In genomic region chr12:79949101-79949824, GRCm38 (mm10) we compare ENCODE assay signal across 8 mouse cellular contexts.
A peak's percentile ranks its signal among the peaks of the same experiment; 100 is the strongest.
DNase-seq lines count a peak whose midpoint lies in the region; ATAC-seq and TF ChIP-seq lines count a peak whose summit lies in the region.

No protein-coding gene starts in this region.

- 0 out of 2 replicates have a peak overlapping the region, but pooled peaks have one; percentile 0 for H3K27ac ChIP-seq in forebrain, embryonic 12.5 days
- no peak overlapping the region; the same call in 1 of the 2 replicates for H3K27ac ChIP-seq in forebrain, embryonic 11.5 days (ENCODE audit: low read depth, low read length)
- H3K27ac ChIP-seq in intestine, embryonic 14.5 days (ENCODE audit: low read depth) = peak overlapping the region; percentile 83
- peak overlapping the region; percentile 75 for H3K27ac ChIP-seq in lung, postnatal 0 days (ENCODE audit: low read length)

- ATAC-seq in forebrain, embryonic 12.5 days (ENCODE audit: low FRiP score) = no peak
- no peak for ATAC-seq in forebrain, embryonic 11.5 days (replicated peaks; ENCODE audit: low FRiP score)
- ATAC-seq in intestine, embryonic 14.5 days (replicated peaks; ENCODE audit: low FRiP score, low TSS enrichment, low read depth) = peak; percentile 65
- peak; percentile 86 for ATAC-seq in lung, postnatal 0 days
- no peak for ATAC-seq in activated CD4-positive, CD25-positive, alpha-beta regulatory T cell, adult 4 months

- no peaks in the 10 kb centered on the region for H3K9me3 ChIP-seq in forebrain, embryonic 12.5 days
- no peaks in the 10 kb centered on the region for H3K9me3 ChIP-seq in forebrain, embryonic 11.5 days (ENCODE audit: control insufficient read depth, low read length)
- no peaks in the 10 kb centered on the region for H3K9me3 ChIP-seq in intestine, embryonic 14.5 days (ENCODE audit: control insufficient read depth, low read length)
- H3K9me3 ChIP-seq in lung, postnatal 0 days (ENCODE audit: low read length) = no peaks in the 10 kb centered on the region

- peaks cover 21% of the 10 kb centered on the region for H3K4me1 ChIP-seq in forebrain, embryonic 12.5 days
- peaks cover 10% of the 10 kb centered on the region for H3K4me1 ChIP-seq in forebrain, embryonic 11.5 days (replicated peaks; ENCODE audit: control insufficient read depth, insufficient read depth, low read length)
- peaks cover 47% of the 10 kb centered on the region for H3K4me1 ChIP-seq in intestine, embryonic 14.5 days (replicated peaks; ENCODE audit: control insufficient read depth, insufficient read depth, low read length)
- peaks cover 15% of the 10 kb centered on the region; the same call in 1 of the 2 replicates for H3K4me1 ChIP-seq in lung, postnatal 0 days (ENCODE audit: insufficient read depth, low read depth, low read length)

- no peak for TF ChIP-seq CTCF in lung, postnatal 0 days (IDR thresholded peaks at IDR 0.05)

- 43% methylated on average over 14 of the region's 14 CpGs for WGBS in forebrain, embryonic 12.5 days
- WGBS in forebrain, embryonic 11.5 days = 58% methylated on average over 14 of the region's 14 CpGs
- 29% methylated on average over 14 of the region's 14 CpGs for WGBS in intestine, embryonic 14.5 days
- WGBS in lung, postnatal 0 days = 34% methylated on average over 14 of the region's 14 CpGs

- H3K4me3 ChIP-seq in forebrain, embryonic 12.5 days (replicated peaks) = no peak overlapping the region
- H3K4me3 ChIP-seq in forebrain, embryonic 11.5 days (ENCODE audit: low read depth, low read length) = no peak overlapping the region
- H3K4me3 ChIP-seq in intestine, embryonic 14.5 days (ENCODE audit: low read depth, low read length) = no peak overlapping the region
- no peak overlapping the region for H3K4me3 ChIP-seq in lung, postnatal 0 days (ENCODE audit: low read depth, low read length)

- TF ChIP-seq EP300 in lung, postnatal 0 days (IDR thresholded peaks at IDR 0.05) = peak; percentile 66; the same call in 1 of the 2 replicates

- intact Hi-C loops in gastrocnemius, postnatal 36 days (cut with DNase I) = no loop called here

- DNase-seq in forebrain, embryonic 11.5 days (ENCODE audit: low spot score) = no peak
- peak; percentile 64 to 79 for DNase-seq in gastrocnemius, postnatal 36 days
- peak; percentile 84 for DNase-seq in intestine, embryonic 14.5 days (ENCODE audit: low spot score)
- DNase-seq in lung, postnatal 0 days (ENCODE audit: low spot score) = peak; percentile 93
- peak; percentile 79 for DNase-seq in testis, postnatal 10 days (ENCODE audit: low spot score)
- DNase-seq in right cerebral cortex, postnatal 36 days (ENCODE audit: low spot score in 2 of 2) = no peak

- no peak overlapping the region for H3K9ac ChIP-seq in forebrain, embryonic 12.5 days
- H3K9ac ChIP-seq in forebrain, embryonic 11.5 days (ENCODE audit: low read length) = no peak overlapping the region
- H3K9ac ChIP-seq in intestine, embryonic 14.5 days (ENCODE audit: low read length) = no peak overlapping the region
- H3K9ac ChIP-seq in lung, postnatal 0 days (replicated peaks; ENCODE audit: low read depth) = no peak overlapping the region

- H3K36me3 ChIP-seq in forebrain, embryonic 12.5 days (replicated peaks) = no peaks in the 10 kb centered on the region
- no peaks in the 10 kb centered on the region for H3K36me3 ChIP-seq in forebrain, embryonic 11.5 days (ENCODE audit: control insufficient read depth, insufficient read depth, low read length)
- H3K36me3 ChIP-seq in intestine, embryonic 14.5 days (ENCODE audit: control insufficient read depth, insufficient read depth, low read length) = no peaks in the 10 kb centered on the region
- no peaks in the 10 kb centered on the region for H3K36me3 ChIP-seq in lung, postnatal 0 days (ENCODE audit: insufficient read depth, low read length)

- no peak overlapping the region for H3K4me2 ChIP-seq in forebrain, embryonic 12.5 days
- no peak overlapping the region for H3K4me2 ChIP-seq in forebrain, embryonic 11.5 days (ENCODE audit: low read depth, low read length, severe bottlenecking)
- H3K4me2 ChIP-seq in intestine, embryonic 14.5 days (ENCODE audit: low read length) = no peak overlapping the region
- H3K4me2 ChIP-seq in lung, postnatal 0 days (replicated peaks; ENCODE audit: low read depth, low read length) = no peak overlapping the region

- H3K27me3 ChIP-seq in forebrain, embryonic 12.5 days = no peaks in the 10 kb centered on the region
- no peaks in the 10 kb centered on the region for H3K27me3 ChIP-seq in forebrain, embryonic 11.5 days (ENCODE audit: control insufficient read depth, insufficient read depth, low read length)
- no peaks in the 10 kb centered on the region for H3K27me3 ChIP-seq in intestine, embryonic 14.5 days (replicated peaks; ENCODE audit: control insufficient read depth, insufficient read depth, low read length)
- H3K27me3 ChIP-seq in lung, postnatal 0 days (replicated peaks; ENCODE audit: insufficient read depth, low read length) = no peaks in the 10 kb centered on the region

Comparison
In these comparisons a context has a peak if more than half of its experiments do, and no peak if none do; other contexts are left out.
1. ATAC-seq: peak in intestine, embryonic 14.5 days (single experiment) and lung, postnatal 0 days (single experiment); none in forebrain, embryonic 12.5 days (single experiment), forebrain, embryonic 11.5 days (single experiment) and activated CD4-positive, CD25-positive, alpha-beta regulatory T cell, adult 4 months (single experiment).
2. DNase-seq: peak in gastrocnemius, postnatal 36 days (2 of 2), intestine, embryonic 14.5 days (single experiment), lung, postnatal 0 days (single experiment) and testis, postnatal 10 days (single experiment); none in forebrain, embryonic 11.5 days (single experiment) and right cerebral cortex, postnatal 36 days (0 of 2).